Mouse (Mus musculus): ENCODE measurements around the gene Gtdc1.
"Not testable (repeated sequence)": the region's sequence is repeated elsewhere in the genome, so short reads cannot be mapped to it uniquely, and the experiment has no call there.

Gene Gtdc1

DNA sequence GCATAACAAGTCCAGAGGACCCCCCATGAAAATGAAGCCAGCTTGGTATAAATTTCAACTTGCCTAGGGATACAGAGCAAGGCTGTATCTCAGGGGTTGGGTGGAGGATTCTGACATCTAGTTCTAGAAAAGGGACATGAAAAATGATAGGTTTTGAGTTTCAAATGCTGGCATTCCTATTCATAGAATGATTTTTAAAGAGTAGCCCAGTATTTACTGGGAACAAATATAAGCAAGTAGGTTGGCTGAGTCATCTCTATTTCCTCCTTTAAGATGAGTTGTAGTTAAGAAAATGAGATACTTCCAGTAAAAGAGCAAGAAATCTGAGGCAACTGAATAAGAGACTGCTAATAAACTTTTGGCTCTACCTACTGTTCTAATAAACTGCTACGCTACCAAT, 190.8 kb downstream of the Gtdc1 start:
- DNase-seq, result no peak

DNA sequence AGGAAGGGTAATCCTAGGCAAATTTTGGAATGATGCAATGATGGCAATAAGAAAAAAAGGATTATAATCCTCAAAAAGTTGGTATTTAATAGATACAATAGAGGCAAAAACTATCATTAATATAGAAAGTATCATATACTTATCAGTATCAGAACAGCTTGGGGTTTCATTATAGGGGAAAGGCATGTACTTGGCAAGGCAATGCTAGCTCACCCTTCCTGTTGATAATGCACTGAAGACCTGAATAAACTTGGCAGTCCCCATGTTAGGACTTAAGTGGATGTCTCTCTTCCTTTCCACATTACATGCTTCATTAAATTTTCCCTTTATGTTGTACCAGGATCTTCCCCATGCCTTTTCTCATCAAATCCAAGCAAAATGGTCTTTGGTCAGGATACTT, 206.0 kb downstream of the Gtdc1 start:
- DNase-seq, result no peak

- DNase-seq, result peak; percentile 3 to 28
Measured at GRCm38 (mm10) chr2:44705883-44706615, 221.4 kb downstream of the Gtdc1 start.

- DNase-seq, result no peak
Measured at GRCm38 (mm10) chr2:44700276-44700675, 227.2 kb downstream of the Gtdc1 start.

- no peak for DNase-seq
Measured at GRCm38 (mm10) chr2:44696441-44696840, 231.0 kb downstream of the Gtdc1 start.

DNA sequence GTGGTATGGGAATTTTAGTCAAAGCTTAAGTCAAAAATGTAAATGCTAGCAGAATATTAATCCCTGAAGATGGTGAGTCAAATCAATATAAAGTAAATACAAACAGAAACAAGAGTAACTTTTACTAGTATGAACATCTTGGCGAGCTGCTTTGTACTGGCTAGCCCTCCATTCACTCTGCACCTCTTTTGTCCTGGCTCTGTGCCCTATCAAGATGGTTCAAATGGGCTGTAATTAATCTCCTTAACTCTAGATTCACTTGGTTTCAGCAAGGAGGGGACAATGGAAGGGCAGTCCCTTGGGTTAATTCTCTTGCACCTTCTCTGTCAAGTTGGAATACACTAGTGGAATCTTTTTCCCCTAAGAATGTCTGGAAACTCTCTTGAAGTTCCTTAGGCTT, 233.6 kb downstream of the Gtdc1 start:
- no peak for DNase-seq

GRCm38 (mm10) chr2:44664049-44664448, 263.4 kb downstream of the Gtdc1 start:
- no peak for DNase-seq

DNA sequence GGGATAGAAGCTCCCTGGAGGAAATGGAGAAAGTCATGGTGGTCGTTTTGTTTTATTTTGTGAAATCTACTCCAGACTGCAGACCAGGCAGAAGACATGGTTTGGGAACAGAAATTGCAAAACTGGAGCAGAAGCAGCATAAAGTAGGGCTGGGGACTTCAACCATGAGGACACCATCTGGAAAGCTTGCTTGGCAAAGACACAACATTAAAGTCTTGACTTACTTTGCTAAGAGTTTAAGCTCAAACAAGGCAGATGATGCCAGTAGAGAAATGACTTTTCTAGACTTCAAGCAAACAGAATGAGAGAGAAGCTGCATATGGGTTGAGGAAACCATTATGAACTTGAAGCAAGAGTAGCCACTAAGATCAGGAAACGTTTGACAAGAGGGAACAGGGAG, 267.6 kb downstream of the Gtdc1 start:
- DNase-seq, result no peak

- DNase-seq, result no peak
Measured at GRCm38 (mm10) chr2:44659011-44659410, 268.4 kb downstream of the Gtdc1 start.

GRCm38 (mm10) chr2:44648537-44648936, 278.9 kb downstream of the Gtdc1 start:
- no peak for DNase-seq

DNA sequence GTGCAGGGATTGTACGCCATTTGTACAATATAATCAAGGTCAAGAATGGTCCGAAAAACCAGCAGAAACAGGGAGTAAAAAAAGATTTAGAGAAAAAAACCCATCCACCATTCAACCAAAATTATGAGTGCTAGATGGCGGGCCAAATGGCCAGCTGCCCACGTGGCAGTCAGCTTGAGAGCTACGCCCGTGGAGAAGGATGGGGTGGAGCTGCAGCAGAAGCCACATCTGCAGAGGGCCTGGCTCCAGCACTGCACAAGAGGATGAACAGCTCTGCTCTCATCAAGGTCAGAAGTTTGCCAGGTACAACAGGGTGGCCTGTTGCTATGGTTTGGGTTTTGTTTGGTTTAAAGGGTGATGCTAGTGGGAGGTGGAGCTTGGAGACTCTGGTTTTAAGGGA, 281.1 kb downstream of the Gtdc1 start:
- DNase-seq, result no peak

GRCm38 (mm10) chr2:44639370-44639769, 288.1 kb downstream of the Gtdc1 start:
- DNase-seq, result no peak

DNA sequence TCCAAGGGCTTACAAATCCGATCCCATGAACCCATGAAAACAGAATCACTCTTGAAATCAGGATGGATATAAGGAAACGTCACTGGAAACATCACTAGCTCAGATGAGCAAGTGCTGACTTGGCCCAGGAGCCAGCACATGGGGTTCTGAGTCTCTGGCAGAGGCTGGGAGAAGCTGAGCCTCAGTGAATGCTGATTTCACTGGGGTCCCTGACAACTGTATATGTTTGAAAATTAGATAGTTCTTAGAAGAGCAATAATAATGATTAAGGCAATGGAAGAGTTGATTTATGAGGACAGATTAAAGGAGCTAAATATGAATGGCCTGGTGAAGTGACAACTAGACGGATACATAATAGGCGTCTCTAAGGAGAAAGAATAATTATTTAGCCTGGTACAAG, 289.3 kb downstream of the Gtdc1 start:
- DNase-seq, result no peak

DNA sequence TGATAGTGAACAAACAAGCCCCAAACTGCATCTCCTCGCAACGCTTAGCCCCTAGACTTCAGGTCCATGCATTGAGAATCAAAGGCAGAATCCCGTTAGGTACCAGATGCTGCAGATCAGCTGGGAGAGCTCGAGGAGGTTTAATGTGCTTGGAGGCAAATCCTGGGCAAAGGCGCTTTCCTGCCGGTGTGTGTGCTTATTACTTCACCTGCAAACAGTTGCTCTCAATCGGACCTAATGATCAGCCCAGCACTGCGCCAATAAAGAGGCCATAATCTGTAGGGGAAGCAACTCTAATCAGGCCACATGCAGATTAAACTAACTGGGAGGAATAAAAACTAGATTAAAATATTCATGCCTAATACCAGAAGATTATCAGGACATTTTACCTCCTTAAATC, 293.5 kb downstream of the Gtdc1 start:
- DNase-seq, result no peak

DNA sequence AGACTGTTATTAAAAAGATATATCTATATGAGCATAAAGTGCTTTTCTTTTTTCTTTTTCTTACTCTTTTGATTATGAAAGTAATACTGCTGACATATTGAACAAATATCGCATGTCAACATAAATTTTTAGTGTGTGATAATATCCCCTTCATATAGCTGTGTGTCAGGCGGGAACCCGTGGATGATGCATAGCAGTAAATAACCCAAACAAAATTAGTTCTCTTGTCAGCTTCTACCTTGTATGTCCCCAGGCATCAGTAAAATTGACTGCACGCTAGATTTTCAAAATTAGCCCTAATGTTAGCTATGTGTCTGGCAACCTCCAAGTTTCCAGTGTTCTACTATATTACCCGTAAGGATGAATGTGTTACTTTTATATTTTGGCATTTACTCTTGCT, 294.4 kb downstream of the Gtdc1 start:
- DNase-seq, result no peak

DNA sequence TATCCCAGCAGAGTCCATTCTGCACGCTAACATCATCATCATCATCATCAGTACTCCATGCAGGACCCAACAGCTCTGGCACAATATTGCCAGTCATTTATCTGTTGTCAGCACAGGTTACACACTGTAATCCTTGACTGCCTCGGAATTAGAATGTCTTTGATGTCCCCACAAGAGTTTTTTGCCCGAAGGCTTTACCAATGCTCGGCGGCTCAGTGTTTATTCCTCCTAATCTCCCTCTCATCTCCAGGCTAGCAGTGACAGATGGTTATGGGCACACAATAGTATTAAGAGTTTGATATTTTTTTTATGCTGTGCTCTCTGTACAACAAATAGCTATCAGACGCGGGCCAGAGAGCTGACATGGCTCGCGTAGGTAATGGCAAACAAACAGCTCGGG, 294.9 kb downstream of the Gtdc1 start:
- DNase-seq, result no peak

GRCm38 (mm10) chr2:44631064-44631463, 296.4 kb downstream of the Gtdc1 start:
- no peak for DNase-seq

GRCm38 (mm10) chr2:44628778-44629177, 298.7 kb downstream of the Gtdc1 start:
- no peak for DNase-seq

GRCm38 (mm10) chr2:44625154-44625553, 302.3 kb downstream of the Gtdc1 start:
- DNase-seq, result no peak

GRCm38 (mm10) chr2:44622471-44622870, 305.0 kb downstream of the Gtdc1 start:
- DNase-seq, result no peak

DNA sequence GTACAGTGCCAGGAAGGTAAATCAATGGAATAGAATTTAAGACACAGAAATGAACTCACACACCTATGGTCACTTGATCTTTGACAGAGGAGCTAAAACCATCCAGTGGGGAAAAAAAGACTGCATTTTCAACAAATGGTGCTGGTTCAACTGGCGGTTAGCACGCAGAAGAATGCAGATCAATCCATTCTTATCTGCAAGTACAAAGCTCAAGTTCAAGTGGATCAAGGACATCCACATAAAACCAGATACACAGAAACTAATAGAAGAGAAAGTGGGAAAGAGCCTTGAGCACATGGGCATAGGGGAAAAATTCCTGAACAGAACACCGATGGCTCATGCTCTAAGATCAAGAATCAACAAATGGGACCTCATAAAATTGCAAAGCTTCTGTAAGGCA, 327.8 kb downstream of the Gtdc1 start:
- not testable (repeated sequence) for DNase-seq

DNA sequence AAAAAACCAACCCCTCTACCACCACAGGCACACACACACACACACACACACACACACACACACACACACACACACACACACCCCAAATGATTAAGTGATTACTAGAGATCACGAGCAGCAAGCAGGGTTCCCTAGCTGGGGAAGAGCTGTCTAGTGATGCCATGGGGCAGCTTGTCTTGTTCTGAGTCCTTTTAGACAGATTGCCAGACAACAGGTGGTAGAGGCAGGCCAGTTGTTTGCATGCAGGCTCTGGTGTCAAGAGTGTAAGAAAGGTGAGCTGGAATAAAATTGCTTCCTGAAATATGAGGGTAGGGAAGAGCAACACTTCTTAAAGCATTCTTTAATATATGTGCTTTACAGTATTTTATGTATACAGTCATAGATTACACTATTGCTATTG, 333.2 kb downstream of the Gtdc1 start:
- no peak for DNase-seq

DNA sequence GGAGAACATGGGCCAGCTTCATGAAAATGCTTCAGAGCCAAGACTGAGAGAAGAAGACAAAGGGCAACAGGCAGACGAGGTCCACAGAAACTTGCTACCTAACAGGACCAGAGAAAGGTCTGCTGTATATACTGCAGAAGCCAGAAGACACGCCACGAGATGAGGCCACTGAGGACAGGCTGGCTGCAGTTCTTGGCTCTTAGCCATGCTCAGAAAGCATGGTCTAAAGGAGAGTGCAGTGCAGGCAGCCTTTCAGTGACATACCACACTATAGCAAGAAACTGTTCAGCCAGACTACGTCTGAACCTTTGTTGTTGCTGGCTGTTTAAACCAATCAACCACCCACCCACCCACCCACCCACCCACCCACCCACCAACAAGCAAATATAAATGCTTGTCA, 336.6 kb downstream of the Gtdc1 start:
- DNase-seq, result peak; percentile 35 to 53

- DNase-seq, result no peak
Measured at GRCm38 (mm10) chr2:44584061-44584460, 343.4 kb downstream of the Gtdc1 start.

DNA sequence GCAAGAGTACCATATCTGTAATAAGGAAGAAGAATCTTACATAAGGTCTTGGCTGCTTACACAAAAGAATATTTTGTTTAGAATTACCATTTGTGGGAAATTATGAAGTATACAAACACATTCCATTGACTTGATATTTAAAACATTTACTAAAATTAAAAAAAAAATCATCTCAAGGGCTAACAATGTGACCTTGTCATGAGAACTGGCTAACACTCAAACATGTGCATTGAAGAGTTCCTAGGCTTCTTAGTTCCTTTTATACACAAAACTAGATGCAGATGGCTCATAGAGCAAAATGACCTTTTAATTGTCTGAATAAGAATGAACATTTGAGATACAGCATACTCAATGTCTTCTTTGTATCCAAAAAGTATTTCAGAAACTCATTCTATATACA, 344.0 kb downstream of the Gtdc1 start:
- no peak for DNase-seq

Measured in kidney, postnatal 25 days (tissue).